15 mouse cellular contexts compared by ENCODE assay signal in the genomic region with DNA sequence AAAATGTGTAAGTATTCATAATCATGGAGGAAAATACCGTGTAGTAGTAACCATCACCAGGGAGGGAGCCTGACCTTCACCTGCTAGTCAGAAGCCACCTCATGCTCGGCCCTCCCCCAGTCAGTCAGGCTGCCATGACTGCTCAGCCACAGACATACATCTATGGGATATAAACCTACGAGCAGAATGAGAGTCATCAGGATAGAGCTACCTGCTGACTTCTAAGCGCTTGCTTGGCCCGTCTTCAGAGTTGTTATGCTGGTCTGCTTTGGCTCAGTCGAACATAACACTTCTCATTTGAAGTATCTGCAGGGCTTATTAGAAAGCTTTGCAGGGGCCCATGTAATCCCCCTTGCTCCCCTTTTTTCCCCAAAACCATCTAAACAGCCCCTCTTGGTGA.
"Had no signal": no experiment of that assay in that cellular context is flagged by ENCODE, and none has a peak within 500 bp of the region (broad histone marks: within the 10 kb centered on the region; RNA-seq: fewer than 3 reads in every experiment).

No protein-coding gene starts in this region.

- DNase-seq: retina, postnatal 1 day; right cerebral cortex, adult 18-20 months; right cerebral cortex, postnatal 14 days; right cerebral cortex, postnatal 25 days; right cerebral cortex, postnatal 4 days; spleen, adult 18-20 months; thymus, adult 18-20 months; thymus, adult 2 months; thymus, postnatal 14 days; thymus, postnatal 25 days; thymus, postnatal 36 days; thymus, postnatal 4 days had no signal

- H3K9me3 ChIP-seq: neural tube, embryonic 15.5 days; stomach, embryonic 15.5 days had no signal

- H3K27me3 ChIP-seq: neural tube, embryonic 15.5 days; stomach, embryonic 15.5 days had no signal

- H3K27ac ChIP-seq: neural tube, embryonic 15.5 days; stomach, embryonic 15.5 days; stomach, postnatal 0 days had no signal

- H3K4me2 ChIP-seq: neural tube, embryonic 15.5 days; stomach, embryonic 15.5 days had no signal

- H3K4me1 ChIP-seq: stomach, embryonic 15.5 days had no signal

- H3K9ac ChIP-seq: neural tube, embryonic 15.5 days; stomach, embryonic 15.5 days had no signal

- H3K4me3 ChIP-seq: neural tube, embryonic 15.5 days; stomach, embryonic 15.5 days had no signal
